Comparison of ENCODE assay signal across 12 mouse cellular contexts in genomic region chr9:27221183-27221582, GRCm38 (mm10).
DNase-seq lines count a peak whose midpoint lies in the region; ATAC-seq and TF ChIP-seq lines count a peak whose summit lies in the region.
"Had no signal": no experiment of that assay in that cellular context is flagged by ENCODE, and none has a peak within 500 bp of the region (broad histone marks: within the 10 kb centered on the region; RNA-seq: fewer than 3 reads in every experiment).

No protein-coding gene starts in this region.

- H3K36me3 ChIP-seq in hindbrain, postnatal 0 days (ENCODE audit: insufficient read depth, low read length) = no peaks in the 10 kb centered on the region
- H3K36me3 ChIP-seq in hindbrain, embryonic 14.5 days (replicated peaks; ENCODE audit: control insufficient read depth, insufficient read depth) = no peaks in the 10 kb centered on the region
- no peaks in the 10 kb centered on the region for H3K36me3 ChIP-seq in midbrain, postnatal 0 days (ENCODE audit: insufficient read depth, low read length)
- no peaks in the 10 kb centered on the region for H3K36me3 ChIP-seq in midbrain, embryonic 11.5 days (ENCODE audit: control insufficient read depth, insufficient read depth, low read length)
- H3K36me3 ChIP-seq: liver, embryonic 13.5 days; neural tube, embryonic 15.5 days had no signal

- WGBS in hindbrain, postnatal 0 days = 78% methylated on average over 7 of the region's 7 CpGs
- WGBS in hindbrain, embryonic 14.5 days = 89% methylated on average over 7 of the region's 7 CpGs
- 85% methylated on average over 7 of the region's 7 CpGs for WGBS in midbrain, postnatal 0 days
- 80% methylated on average over 7 of the region's 7 CpGs for WGBS in midbrain, embryonic 11.5 days

- no peaks in the 10 kb centered on the region for H3K9me3 ChIP-seq in hindbrain, postnatal 0 days (ENCODE audit: low read length)
- no peaks in the 10 kb centered on the region for H3K9me3 ChIP-seq in hindbrain, embryonic 14.5 days (ENCODE audit: control insufficient read depth, low read length)
- no peaks in the 10 kb centered on the region for H3K9me3 ChIP-seq in midbrain, postnatal 0 days (ENCODE audit: low read length)
- no peaks in the 10 kb centered on the region for H3K9me3 ChIP-seq in midbrain, embryonic 11.5 days (ENCODE audit: control insufficient read depth, low read length)
- H3K9me3 ChIP-seq: neural tube, embryonic 15.5 days had no signal

- no peaks in the 10 kb centered on the region for H3K4me1 ChIP-seq in hindbrain, postnatal 0 days (ENCODE audit: insufficient read depth, low read length)
- H3K4me1 ChIP-seq in hindbrain, embryonic 14.5 days (replicated peaks; ENCODE audit: control insufficient read depth, insufficient read depth, low read length) = no peaks in the 10 kb centered on the region
- no peaks in the 10 kb centered on the region for H3K4me1 ChIP-seq in midbrain, postnatal 0 days (ENCODE audit: insufficient read depth, low read length)
- H3K4me1 ChIP-seq in midbrain, embryonic 11.5 days (ENCODE audit: control insufficient read depth, insufficient read depth, low read length) = no peaks in the 10 kb centered on the region
- H3K4me1 ChIP-seq: liver, embryonic 13.5 days; neural tube, embryonic 15.5 days had no signal

- DNase-seq in hindbrain, postnatal 0 days (ENCODE audit: low spot score) = no peak
- no peak for DNase-seq in hindbrain, embryonic 14.5 days (ENCODE audit: low spot score)
- no peak for DNase-seq in midbrain, postnatal 0 days (ENCODE audit: low spot score)
- no peak for DNase-seq in midbrain, embryonic 11.5 days (ENCODE audit: low spot score, missing footprints)
- DNase-seq in R1 (ENCODE audit: low read depth, low spot score) = peak; percentile 80
- DNase-seq in spleen, postnatal 14 days (ENCODE audit: low spot score in 2 of 2) = no peak
- DNase-seq: kidney, postnatal 14 days; liver, embryonic 13.5 days; thymus, postnatal 25 days had no signal

- no peak overlapping the region for H3K9ac ChIP-seq in hindbrain, postnatal 0 days (replicated peaks; ENCODE audit: low read length)
- no peak overlapping the region for H3K9ac ChIP-seq in hindbrain, embryonic 14.5 days
- H3K9ac ChIP-seq in midbrain, postnatal 0 days (replicated peaks; ENCODE audit: low read length, poor library complexity, severe bottlenecking) = no peak overlapping the region
- no peak overlapping the region for H3K9ac ChIP-seq in midbrain, embryonic 11.5 days (ENCODE audit: low read length)
- H3K9ac ChIP-seq: liver, embryonic 13.5 days; neural tube, embryonic 15.5 days had no signal

- H3K27ac ChIP-seq in hindbrain, postnatal 0 days = no peak overlapping the region
- H3K27ac ChIP-seq in hindbrain, embryonic 14.5 days = no peak overlapping the region
- H3K27ac ChIP-seq in midbrain, postnatal 0 days (ENCODE audit: low read depth, low read length) = no peak overlapping the region
- H3K27ac ChIP-seq in midbrain, embryonic 11.5 days (ENCODE audit: low read depth, low read length) = no peak overlapping the region
- H3K27ac ChIP-seq: liver, embryonic 13.5 days; neural tube, embryonic 15.5 days had no signal

- ATAC-seq in hindbrain, postnatal 0 days = no peak
- no peak for ATAC-seq in hindbrain, embryonic 14.5 days (ENCODE audit: low FRiP score)
- ATAC-seq in midbrain, postnatal 0 days (ENCODE audit: low FRiP score) = no peak
- ATAC-seq in midbrain, embryonic 11.5 days (ENCODE audit: low FRiP score) = no peak
- ATAC-seq in erythroblast, adult 5-6 weeks (replicated peaks; ENCODE audit: low FRiP score, poor library complexity, severe bottlenecking) = no peak
- ATAC-seq: inflammation-experienced regulatory T-cells, adult 6 months had no signal

- no peak overlapping the region for H3K4me3 ChIP-seq in hindbrain, postnatal 0 days (ENCODE audit: low read length)
- H3K4me3 ChIP-seq in hindbrain, embryonic 14.5 days (replicated peaks; ENCODE audit: low read length) = no peak overlapping the region
- no peak overlapping the region for H3K4me3 ChIP-seq in midbrain, postnatal 0 days (ENCODE audit: low read depth, low read length)
- no peak overlapping the region for H3K4me3 ChIP-seq in midbrain, embryonic 11.5 days (ENCODE audit: low read depth, low read length)
- H3K4me3 ChIP-seq: liver, embryonic 13.5 days; neural tube, embryonic 15.5 days had no signal

- peak; percentile 51 for TF ChIP-seq CTCF in hindbrain, postnatal 0 days (IDR thresholded peaks at IDR 0.05; ENCODE audit: low read depth)
- peak; percentile 47 for TF ChIP-seq CTCF in midbrain, postnatal 0 days (IDR thresholded peaks at IDR 0.05)

- H3K27me3 ChIP-seq in hindbrain, postnatal 0 days (ENCODE audit: insufficient read depth, low read length) = no peaks in the 10 kb centered on the region
- no peaks in the 10 kb centered on the region for H3K27me3 ChIP-seq in hindbrain, embryonic 14.5 days (ENCODE audit: control insufficient read depth, insufficient read depth, low read length)
- no peaks in the 10 kb centered on the region for H3K27me3 ChIP-seq in midbrain, postnatal 0 days (ENCODE audit: insufficient read depth, low read length)
- no peaks in the 10 kb centered on the region for H3K27me3 ChIP-seq in midbrain, embryonic 11.5 days (ENCODE audit: control insufficient read depth, insufficient read depth, low read length)
- H3K27me3 ChIP-seq: liver, embryonic 13.5 days; neural tube, embryonic 15.5 days had no signal

- no peak overlapping the region for H3K4me2 ChIP-seq in hindbrain, postnatal 0 days (ENCODE audit: low read depth, low read length)
- H3K4me2 ChIP-seq in hindbrain, embryonic 14.5 days (replicated peaks) = no peak overlapping the region
- no peak overlapping the region for H3K4me2 ChIP-seq in midbrain, postnatal 0 days (ENCODE audit: low read depth, low read length, poor library complexity, severe bottlenecking)
- H3K4me2 ChIP-seq in midbrain, embryonic 11.5 days = no peak overlapping the region
- H3K4me2 ChIP-seq: liver, embryonic 13.5 days; neural tube, embryonic 15.5 days had no signal
